Mouse (Mus musculus): ENCODE measurements around the gene Fgfr2.

GRCm38 (mm10) chr7:132426069-132426468 lies 697.1 kb downstream of the Fgfr2 start:
- no peak for TF ChIP-seq CTCF (IDR thresholded peaks at IDR 0.05; ENCODE audit: control insufficient read depth, insufficient read depth, insufficient read length)
- TF ChIP-seq CEBPB (IDR thresholded peaks at IDR 0.05; ENCODE audit: low read depth): no peak
- TF ChIP-seq USF1 (IDR thresholded peaks at IDR 0.05; ENCODE audit: low read depth): no peak
- no peak for TF ChIP-seq MYOG (IDR thresholded peaks at IDR 0.05; ENCODE audit: control insufficient read depth, extremely low read depth, insufficient read length)
- TF ChIP-seq MAX (IDR thresholded peaks at IDR 0.05): no peak
